ENCODE assay signal across 21 mouse cellular contexts in genomic region chr4:41161232-41161631, GRCm38 (mm10). TPM values are rescaled to one million over a fixed set of nuclear protein-coding genes. Genes with fewer than 3 reads are reported as not detected.
DNase-seq lines count a peak whose midpoint lies in the region; ATAC-seq lines count a peak whose summit lies in the region.
"Had no signal": no experiment of that assay in that cellular context is flagged by ENCODE, and none has a peak within 500 bp of the region (broad histone marks: within the 10 kb centered on the region; RNA-seq: fewer than 3 reads in every experiment).

No protein-coding gene starts in this region.

- peak; percentile 54; the same call in 1 of the 2 replicates for ATAC-seq in liver, embryonic 12.5 days
- peak; percentile 69 for ATAC-seq in liver, embryonic 16.5 days (ENCODE audit: low read depth)
- ATAC-seq: activated CD4-positive, CD25-positive, alpha-beta regulatory T cell, adult 4 months; forebrain, embryonic 14.5 days; hindbrain, postnatal 0 days; Patski had no signal

- no peaks in the 10 kb centered on the region for H3K27me3 ChIP-seq in liver, embryonic 12.5 days (replicated peaks)
- no peaks in the 10 kb centered on the region for H3K27me3 ChIP-seq in liver, embryonic 16.5 days (ENCODE audit: control insufficient read depth, insufficient read depth, low read depth, low read length)
- H3K27me3 ChIP-seq: CH12.LX; embryonic facial prominence, embryonic 12.5 days; hindbrain, embryonic 13.5 days; Patski had no signal

- H3K4me3 ChIP-seq in liver, embryonic 12.5 days: no peak overlapping the region
- H3K4me3 ChIP-seq in liver, embryonic 16.5 days (ENCODE audit: low read depth, low read length): no peak overlapping the region
- H3K4me3 ChIP-seq: embryonic facial prominence, embryonic 12.5 days; gastrocnemius, adult 2 months; heart, embryonic 10.5 days; hindbrain, embryonic 13.5 days had no signal

- 70% methylated on average over 3 of the region's 3 CpGs for WGBS in liver, embryonic 12.5 days (ENCODE audit: insufficient replicate concordance)
- 50% methylated on average over 3 of the region's 3 CpGs for WGBS in liver, embryonic 16.5 days (ENCODE audit: insufficient replicate concordance)

- H3K9ac ChIP-seq in liver, embryonic 12.5 days: no peak overlapping the region
- no peak overlapping the region for H3K9ac ChIP-seq in liver, embryonic 16.5 days (ENCODE audit: low read depth, low read length)
- H3K9ac ChIP-seq: embryonic facial prominence, embryonic 12.5 days; hindbrain, embryonic 13.5 days had no signal

- peak; percentile 19 for DNase-seq in c-Kit-positive CD71-positive TER-119-positive erythroid progenitor cells, embryonic 14.5 days (ENCODE audit: low spot score)
- no peak for DNase-seq in lung, postnatal 36 days
- DNase-seq in cerebellum, postnatal 10 days: no peak
- DNase-seq in cerebellum, adult 9-11 months: no peak
- DNase-seq: adrenal gland, postnatal 14 days; cerebellum, adult 2 months; cerebellum, postnatal 25 days; gastrocnemius, adult 2 months; gastrocnemius, postnatal 25 days; heart, adult 18-20 months; heart, postnatal 10 days had no signal

- H3K36me3 ChIP-seq in liver, embryonic 12.5 days: no peaks in the 10 kb centered on the region; the same call in 1 of the 2 replicates
- no peaks in the 10 kb centered on the region for H3K36me3 ChIP-seq in liver, embryonic 16.5 days (ENCODE audit: control insufficient read depth, insufficient read depth)
- H3K36me3 ChIP-seq: embryonic facial prominence, embryonic 12.5 days; heart, embryonic 10.5 days; hindbrain, embryonic 13.5 days had no signal

- H3K27ac ChIP-seq in liver, embryonic 12.5 days: peak overlapping the region; percentile 15; the same call in 1 of the 2 replicates
- 0 out of 2 replicates have a peak overlapping the region, but pooled peaks have one; percentile 20 for H3K27ac ChIP-seq in liver, embryonic 16.5 days (ENCODE audit: low read length)
- H3K27ac ChIP-seq: embryonic facial prominence, embryonic 12.5 days; gastrocnemius, adult 2 months; heart, embryonic 10.5 days; hindbrain, embryonic 13.5 days; hindbrain, postnatal 0 days had no signal

- H3K4me2 ChIP-seq in liver, embryonic 12.5 days: no peak overlapping the region
- H3K4me2 ChIP-seq in liver, embryonic 16.5 days (ENCODE audit: low read depth, low read length): no peak overlapping the region
- H3K4me2 ChIP-seq: embryonic facial prominence, embryonic 12.5 days; hindbrain, embryonic 13.5 days had no signal

- H3K9me3 ChIP-seq in liver, embryonic 12.5 days (replicated peaks): no peaks in the 10 kb centered on the region
- no peaks in the 10 kb centered on the region for H3K9me3 ChIP-seq in liver, embryonic 16.5 days (replicated peaks; ENCODE audit: control insufficient read depth, low read length)
- H3K9me3 ChIP-seq: embryonic facial prominence, embryonic 12.5 days; heart, embryonic 10.5 days; hindbrain, embryonic 13.5 days had no signal

- H3K4me1 ChIP-seq in liver, embryonic 12.5 days: peaks cover 53% of the 10 kb centered on the region
- peaks cover 39% of the 10 kb centered on the region for H3K4me1 ChIP-seq in liver, embryonic 16.5 days (ENCODE audit: control insufficient read depth, low read depth, low read length)
- H3K4me1 ChIP-seq: embryonic facial prominence, embryonic 12.5 days had no signal

RNA-seq across cellular contexts. Expression of gene Ube2r2, which starts 25.7 kb away (rescaled TPM):
- polyA plus RNA-seq in liver, embryonic 12.5 days (2016; fragmentation: Nextera tagmentation; extraction: Ambion mirVana): 39.9 and 44.8 TPM in 2 replicates
- polyA plus RNA-seq in liver, embryonic 16.5 days (2015; fragmentation: Nextera tagmentation; extraction: Ambion mirVana): 47.9 and 56.0 TPM in 2 replicates

RNA-seq across cellular contexts. Expression of gene Nol6, which starts 37.0 kb away (rescaled TPM):
- 21.9 and 22.0 TPM in 2 replicates for polyA plus RNA-seq in liver, embryonic 12.5 days (2016; fragmentation: Nextera tagmentation; extraction: Ambion mirVana)
- polyA plus RNA-seq in liver, embryonic 16.5 days (2015; fragmentation: Nextera tagmentation; extraction: Ambion mirVana): 8.5 and 10.1 TPM in 2 replicates
